Mouse (Mus musculus): ENCODE data around the gene Gm20388.
A peak's percentile ranks its signal among the peaks of the same experiment; 100 is the strongest.

Gm20388 gene

DNA sequence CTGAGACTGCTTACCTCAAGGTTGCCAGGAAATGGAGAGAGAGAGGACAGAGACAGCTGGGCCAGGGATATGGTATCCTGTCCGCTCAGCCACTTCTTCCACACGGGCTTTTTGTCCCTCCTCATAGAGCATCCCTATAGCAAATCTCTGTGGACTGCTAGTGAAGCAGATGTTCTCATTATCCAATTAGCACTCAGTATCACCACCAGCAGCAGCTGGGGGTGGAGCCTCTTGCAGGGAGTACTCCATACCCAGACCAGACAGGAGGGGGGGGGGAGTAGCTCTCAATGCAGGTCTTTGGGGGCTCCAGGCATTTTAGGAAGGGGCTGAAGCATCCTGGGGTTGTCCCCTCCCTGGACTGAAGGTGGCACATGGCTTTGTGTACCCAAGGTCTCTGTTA lies 2139.3 kb downstream of the Gm20388 start:
- DNase-seq: no peak

GRCm38 (mm10) chr8:122050620-122051019 lies 2140.0 kb downstream of the Gm20388 start:
- DNase-seq: peak; percentile 57

GRCm38 (mm10) chr8:122055321-122055720 lies 2144.7 kb downstream of the Gm20388 start:
- DNase-seq: no peak

DNA sequence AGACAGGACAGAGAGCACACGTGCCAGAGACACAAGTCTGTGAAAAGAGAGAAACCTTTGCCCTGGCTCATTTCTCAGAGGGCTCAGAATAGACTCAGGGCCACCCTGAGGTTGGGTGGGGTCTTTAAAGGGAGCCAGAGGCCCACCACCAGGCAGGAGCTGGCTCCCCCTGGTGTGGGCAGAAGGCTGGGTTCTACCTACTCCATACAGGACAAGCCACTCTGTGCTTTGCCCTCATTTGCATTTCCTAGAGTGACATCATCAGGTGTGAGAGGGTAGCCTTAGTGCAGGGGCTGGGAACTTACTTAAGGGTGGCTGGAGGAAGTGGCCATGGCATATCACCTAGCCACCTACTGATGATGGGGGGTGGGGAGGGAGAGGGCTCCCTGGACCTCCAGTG lies 2145.5 kb downstream of the Gm20388 start:
- DNase-seq: no peak

- DNase-seq: no peak
Observed at GRCm38 (mm10) chr8:122056882-122057281, 2146.2 kb downstream of the Gm20388 start.

DNA sequence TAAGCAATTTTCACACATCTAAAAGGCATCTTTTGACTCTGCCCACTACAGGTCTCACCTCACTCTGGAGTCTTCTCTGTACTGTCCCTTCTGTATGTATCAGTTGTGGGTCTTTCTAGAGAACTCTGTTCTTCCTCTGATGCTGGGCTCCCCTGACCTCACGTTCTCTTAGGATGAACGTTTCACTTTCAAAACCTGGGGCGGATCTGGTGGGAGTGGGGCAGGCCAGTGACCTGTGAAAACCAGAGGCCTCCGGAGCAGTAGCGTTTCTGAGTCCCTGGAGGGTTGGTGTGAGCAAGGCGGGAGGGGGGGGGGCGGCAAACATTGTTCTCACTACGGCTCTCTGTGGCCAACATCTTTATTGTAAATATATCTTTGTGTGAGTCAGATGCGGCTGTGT lies 2147.9 kb downstream of the Gm20388 start:
- no peak for DNase-seq

GRCm38 (mm10) chr8:122058951-122059350 lies 2148.3 kb downstream of the Gm20388 start:
- no peak for DNase-seq

GRCm38 (mm10) chr8:122062508-122063223 lies 2152.0 kb downstream of the Gm20388 start:
- DNase-seq: no peak

DNA sequence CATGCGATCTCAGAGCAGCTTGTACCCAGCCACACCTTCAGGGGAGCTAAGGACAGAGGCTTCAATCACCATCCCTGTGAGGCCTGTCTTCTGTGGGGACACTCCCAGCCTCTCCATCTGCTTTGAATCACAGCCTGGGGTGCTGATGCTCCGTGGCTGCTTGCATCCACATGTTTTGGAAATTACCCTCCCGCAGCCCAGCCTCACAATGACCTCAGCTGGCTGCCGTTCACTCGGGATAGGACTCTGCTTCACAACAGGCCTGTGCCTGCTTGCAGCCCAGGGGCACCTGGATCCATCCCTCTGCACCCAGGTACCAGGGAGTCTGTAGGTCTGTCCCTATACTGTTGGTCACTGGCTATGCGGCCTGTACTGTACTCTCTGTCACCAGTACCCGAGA lies 2153.7 kb downstream of the Gm20388 start:
- no peak for DNase-seq

DNA sequence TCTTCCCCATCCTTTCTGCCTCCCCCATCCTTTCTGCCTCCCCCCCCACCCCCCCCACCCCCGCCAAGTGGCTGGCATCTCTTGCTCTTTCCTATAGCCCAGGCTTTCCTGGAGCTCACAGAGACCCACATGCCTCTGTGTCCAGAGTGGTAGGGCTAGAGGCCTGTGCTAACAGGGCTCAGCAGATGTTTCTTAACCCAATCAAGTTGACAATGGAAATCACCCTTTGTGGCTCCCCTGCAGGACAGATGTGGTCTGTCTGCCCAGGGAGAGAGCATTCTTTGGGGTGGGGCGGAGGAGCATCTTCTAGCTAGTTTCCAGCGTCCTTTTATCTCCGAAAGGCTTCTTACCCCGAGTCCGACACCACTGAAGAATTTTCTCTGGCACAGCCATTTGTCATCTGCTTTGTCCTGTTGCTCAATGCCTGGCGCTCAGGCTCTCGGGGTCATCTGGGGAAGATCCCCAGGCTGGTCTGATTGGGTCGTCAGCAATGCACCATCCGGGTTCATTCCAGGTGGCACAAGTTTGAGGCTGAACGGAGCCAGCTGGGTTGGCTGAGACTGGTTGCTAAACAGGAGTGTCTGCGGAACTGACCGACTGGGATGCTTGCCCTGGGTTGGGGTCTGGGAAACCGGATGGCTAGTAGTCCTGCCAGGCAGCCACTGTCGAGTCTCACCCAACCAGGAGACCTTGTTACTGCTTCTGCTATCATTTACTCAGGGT lies 2157.3 kb downstream of the Gm20388 start:
- peak; percentile 38 for DNase-seq

GRCm38 (mm10) chr8:122068609-122069008 lies 2158.0 kb downstream of the Gm20388 start:
- no peak for DNase-seq

DNA sequence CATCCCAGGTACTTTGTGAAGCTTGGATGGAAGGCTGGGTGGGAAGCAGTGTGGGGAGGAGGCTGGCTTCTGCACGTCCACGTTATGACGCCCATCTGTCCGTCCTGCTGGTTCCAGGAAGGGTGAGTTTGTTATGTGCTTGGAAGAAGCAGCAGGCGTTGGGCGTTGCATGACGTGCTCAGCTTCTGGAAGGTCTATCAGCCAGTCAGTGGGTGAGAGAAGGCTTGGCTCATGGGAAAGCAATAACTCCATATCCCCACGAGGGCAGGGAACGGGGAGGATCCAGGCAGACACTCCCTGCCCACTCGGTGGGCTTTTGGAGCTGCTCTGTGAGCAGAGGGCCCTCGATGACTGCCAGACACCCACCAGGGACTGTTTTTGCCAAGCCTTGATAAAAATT lies 2158.6 kb downstream of the Gm20388 start:
- no peak for DNase-seq

DNA sequence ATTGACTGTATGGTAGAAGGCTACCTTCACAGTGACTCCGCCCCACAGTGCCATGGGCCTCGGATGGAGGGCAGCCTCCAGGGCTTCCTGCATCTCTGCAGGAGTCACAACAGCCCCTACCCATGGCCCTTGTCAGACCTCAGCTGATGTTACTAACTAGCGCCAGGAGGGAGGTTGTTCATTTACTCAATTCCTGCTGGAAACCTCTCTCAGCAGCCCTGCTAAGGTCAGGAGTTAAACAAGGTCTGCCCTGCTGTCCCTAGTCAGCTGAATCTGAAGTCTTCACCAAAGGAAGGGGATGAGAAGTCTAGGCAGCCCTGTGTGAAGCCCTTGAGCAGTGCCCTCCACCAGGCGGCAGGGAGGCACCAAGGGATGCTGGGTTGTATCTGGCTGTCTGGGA lies 2160.6 kb downstream of the Gm20388 start:
- DNase-seq: no peak

DNA sequence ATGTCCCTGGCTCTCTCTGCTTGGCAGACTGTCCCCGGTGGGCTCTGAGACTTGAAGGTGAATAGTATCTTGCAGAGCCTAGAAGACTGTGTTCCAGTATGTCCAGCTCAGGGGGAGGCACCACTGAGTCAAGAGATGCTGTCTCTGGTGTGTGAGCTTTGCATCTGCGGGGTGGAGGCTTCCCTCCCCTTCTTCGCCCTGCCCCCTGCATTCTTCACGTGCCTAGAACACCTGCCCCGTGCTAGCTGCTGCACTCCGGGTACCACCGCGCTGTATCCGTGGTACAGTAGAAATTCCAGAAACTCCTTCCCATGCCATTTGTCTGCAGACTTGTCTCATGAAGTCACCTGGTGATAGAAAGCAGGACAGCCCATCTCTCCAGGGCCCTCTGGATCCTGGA lies 2163.3 kb downstream of the Gm20388 start:
- no peak for DNase-seq

DNA sequence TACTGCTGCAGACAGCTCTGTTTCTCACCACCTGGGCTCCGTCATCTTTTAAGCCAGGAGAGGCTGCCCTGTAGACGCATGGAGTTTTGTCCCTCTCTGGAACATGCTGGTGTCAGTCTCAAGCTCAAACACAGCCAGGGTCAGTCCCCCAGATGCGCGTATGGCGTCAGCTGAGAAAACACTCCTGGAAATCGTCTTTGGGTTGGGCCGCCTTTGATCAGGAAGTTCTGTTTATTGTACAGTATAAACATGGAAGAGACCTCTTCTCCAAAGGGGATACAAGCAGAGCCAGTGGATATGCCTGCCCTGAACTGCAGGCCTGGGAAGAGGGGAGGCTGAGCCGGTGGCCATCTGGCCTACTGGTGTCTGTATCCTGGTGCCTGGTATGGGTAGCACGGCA lies 2163.8 kb downstream of the Gm20388 start:
- peak; percentile 55 for DNase-seq

- no peak for DNase-seq
Observed at GRCm38 (mm10) chr8:122074977-122075376, 2164.3 kb downstream of the Gm20388 start.

DNA sequence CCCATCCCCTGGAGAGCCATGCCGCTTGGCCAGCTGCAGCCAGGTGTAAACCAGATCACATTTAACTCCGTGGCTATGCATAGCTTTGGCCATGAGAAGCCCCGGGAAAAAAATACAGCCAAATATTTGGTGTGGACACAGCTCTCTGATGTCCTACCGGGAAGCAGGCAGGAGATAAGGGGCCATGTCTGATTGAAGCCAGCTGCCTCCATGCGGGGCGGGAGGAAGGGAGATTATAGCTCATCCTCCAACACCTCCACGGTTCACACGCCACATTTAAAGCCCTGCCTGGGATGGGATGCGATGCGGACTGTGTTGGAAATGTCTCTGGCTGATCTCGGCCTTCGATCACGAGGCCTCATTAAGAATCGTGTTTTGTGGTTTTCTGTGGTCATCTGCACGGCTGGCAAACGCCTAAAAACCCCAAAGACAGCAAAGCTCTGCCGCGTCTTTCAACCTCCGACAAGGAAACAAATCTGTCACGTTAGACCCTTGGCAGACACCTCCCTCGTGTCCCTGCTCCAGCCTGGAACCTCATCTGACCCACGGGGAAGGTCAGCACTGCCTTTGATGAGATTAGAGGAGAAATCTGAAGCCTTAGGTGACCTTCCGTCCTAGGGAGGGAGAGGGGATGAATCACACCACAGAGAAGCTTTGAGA lies 2165.7 kb downstream of the Gm20388 start:
- DNase-seq: no peak

DNA sequence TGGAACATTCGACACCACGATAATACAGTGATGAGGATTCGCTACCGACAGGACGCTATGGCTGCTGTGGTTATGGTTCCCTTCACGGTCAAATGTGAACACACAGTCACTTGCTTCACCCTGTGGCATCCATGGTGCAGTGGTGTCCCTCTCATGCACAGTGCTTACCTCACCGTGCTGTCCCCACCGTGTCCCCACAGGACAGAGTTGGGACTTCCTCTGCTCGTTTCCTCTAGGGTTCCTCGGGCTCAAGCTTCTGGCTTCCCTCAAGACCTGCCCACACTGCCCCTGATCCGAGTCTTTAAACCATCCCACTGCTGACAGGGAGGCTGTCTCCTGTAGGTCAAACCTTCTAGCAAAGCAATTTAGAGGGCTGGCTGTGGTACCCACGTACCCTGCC lies 2167.7 kb downstream of the Gm20388 start:
- no peak for DNase-seq

- no peak for DNase-seq
Observed at GRCm38 (mm10) chr8:122079093-122079492, 2168.5 kb downstream of the Gm20388 start.

- no peak for DNase-seq
Observed at GRCm38 (mm10) chr8:122080347-122080746, 2169.7 kb downstream of the Gm20388 start.

GRCm38 (mm10) chr8:122083401-122083800 lies 2172.8 kb downstream of the Gm20388 start:
- DNase-seq: no peak

DNA sequence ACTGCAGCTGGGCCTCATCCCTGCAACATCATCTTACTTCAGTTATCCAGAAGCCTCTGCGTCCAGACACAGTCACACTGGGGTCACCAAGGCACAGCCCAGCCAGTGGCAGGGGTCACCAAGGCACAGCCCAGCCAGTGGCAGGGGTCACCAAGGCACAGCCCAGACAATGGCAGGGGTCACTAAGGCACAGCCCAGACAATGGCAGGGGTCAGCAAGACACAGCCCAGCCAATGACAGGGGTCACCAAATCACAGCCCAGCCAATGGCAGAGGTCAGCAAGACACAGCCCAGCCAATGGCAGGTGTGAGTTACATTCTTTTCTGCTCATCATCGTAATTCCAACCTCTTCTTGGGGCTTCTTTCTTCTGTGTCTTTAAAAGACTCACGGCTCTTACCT lies 2173.5 kb downstream of the Gm20388 start:
- DNase-seq: no peak

- no peak for DNase-seq
Observed at GRCm38 (mm10) chr8:122084726-122085410, 2174.2 kb downstream of the Gm20388 start.
